Mouse (Mus musculus) thymus, adult 2 months (tissue): Measurements from ENCODE around the gene Megf8.

ENCODE experiments used
- CTCF ChIP-seq: fragments of 200-500 bp; IDR thresholded peaks from 2 replicates; pipeline ENCODE4 v1.5.1; 2012; ENCODE audit warnings: mild to moderate bottlenecking, control low read depth, low read length, moderate library complexity, borderline replicate concordance; ENCODE audit not compliant: control insufficient read depth, poor library complexity, insufficient read depth; ENCODE audit errors: extremely low read depth
- POLR2A ChIP-seq: fragments of 200-500 bp; IDR thresholded peaks from 2 replicates; pipeline ENCODE4 v1.6.1; 2012; ENCODE audit warnings: mild to moderate bottlenecking, low read length, control low read depth, moderate library complexity; ENCODE audit not compliant: control insufficient read depth, poor library complexity, insufficient read depth; ENCODE audit errors: extremely low read depth

DNA sequence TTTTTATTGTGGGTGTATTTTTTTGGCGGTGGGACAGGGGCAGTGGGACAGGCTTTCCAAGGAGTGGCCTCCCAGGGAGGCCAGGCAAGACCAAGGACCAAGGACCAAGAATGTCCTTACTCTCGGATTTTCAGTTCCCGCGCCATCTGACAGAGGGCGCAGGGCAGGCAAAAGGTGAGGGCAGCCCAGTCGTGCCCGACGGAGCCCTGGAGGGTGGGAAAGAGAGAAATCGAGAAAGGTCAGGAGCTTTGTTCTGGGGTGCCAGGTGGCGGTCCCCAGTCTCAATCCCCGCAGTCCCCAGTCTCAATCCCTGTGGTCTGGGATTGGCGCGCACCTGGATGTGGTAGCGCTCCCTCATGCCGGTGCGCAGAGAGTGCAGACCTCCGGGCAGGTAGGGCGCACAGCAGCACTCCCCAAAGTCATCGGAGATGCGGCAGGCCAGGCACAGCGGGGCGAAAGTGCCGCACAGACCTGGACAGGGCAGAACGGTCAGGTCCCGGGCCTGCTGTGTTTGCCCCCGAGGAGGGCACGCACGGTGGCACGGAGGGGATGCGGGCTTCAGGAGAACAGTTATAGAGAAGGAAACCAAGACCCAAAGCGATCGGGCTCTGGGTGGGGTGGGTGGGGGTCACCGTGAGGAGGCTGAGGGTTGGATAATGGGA, 50.8 kb downstream of the Megf8 start:
- TF ChIP-seq POLR2A, result no peak
- TF ChIP-seq CTCF, result no peak
